ENCODE assay signal across 14 mouse cellular contexts in genomic region chr3:9109991-9110390, GRCm38 (mm10).
DNase-seq lines count a peak whose midpoint lies in the region; ATAC-seq lines count a peak whose summit lies in the region.
"Had no signal": no experiment of that assay in that cellular context is flagged by ENCODE, and none has a peak within 500 bp of the region (broad histone marks: within the 10 kb centered on the region; RNA-seq: fewer than 3 reads in every experiment).

No protein-coding gene starts in this region.

- ATAC-seq in monocyte, adult 5-6 weeks (replicated peaks; ENCODE audit: insufficient number of reproducible peaks, low FRiP score, low TSS enrichment, poor library complexity, severe bottlenecking): 0 out of 2 replicates have a peak, but pooled peaks have one; percentile 27
- ATAC-seq: forebrain, postnatal 0 days had no signal

- DNase-seq in ZHBTc4 (ENCODE audit: low read depth, low spot score): peak; percentile 31
- DNase-seq in kidney, adult 8-10 months: peak; percentile 41 to 71
- DNase-seq in kidney, postnatal 10 days: peak; percentile 52
- DNase-seq in cerebellum, adult 11-12 months: no peak
- DNase-seq in heart, adult 9 months (ENCODE audit: low spot score in 2 of 2): no peak
- no peak for DNase-seq in lung, postnatal 36 days
- DNase-seq: adrenal gland, postnatal 10 days; cerebellum, adult 8-10 months; forebrain, postnatal 0 days; gastrocnemius, postnatal 14 days; heart, adult 18-20 months; heart, postnatal 14 days; thymus, adult 2 months had no signal

Comparison
In these comparisons a context has a peak if more than half of its experiments do, and no peak if none do; other contexts are left out.
1. DNase-seq: peak in ZHBTc4 (single experiment), kidney, adult 8-10 months (2 of 2) and kidney, postnatal 10 days (single experiment); none in cerebellum, adult 11-12 months (single experiment), heart, adult 9 months (0 of 2) and lung, postnatal 36 days (single experiment).